Mouse (Mus musculus) embryonic facial prominence, embryonic 11.5 days (tissue): Measurements from ENCODE around the gene Fbxo17. TPM values are rescaled to one million over a fixed set of nuclear protein-coding genes. Genes with fewer than 3 reads are reported as not detected.
A peak's percentile ranks its signal among the peaks of the same experiment; 100 is the strongest.

ENCODE experiments used
- ATAC-seq: fragments of 200-750 bp; cut with Nextera tagmentation; replicated peaks from 2 replicates; pipeline ENCODE4 v1.8.0; 2017; ENCODE audit warnings: low read depth; ENCODE audit not compliant: insufficient number of reproducible peaks, low FRiP score, low TSS enrichment
- DNase-seq: peaks from one replicate; pipeline ENCODE4 v3.0.0-alpha.2; 2015; ENCODE audit warnings: low spot score
- H3K27ac ChIP-seq: fragments of 300-500 bp; sonication (generic); replicated peaks from 2 replicates; pipeline ENCODE4 v1.5.1; 2014; ENCODE audit warnings: mild to moderate bottlenecking, low read depth, low read length, control low read depth
- H3K27me3 ChIP-seq: fragments of 300-500 bp; sonication (generic); 2 replicates; pipeline ENCODE4 v1.6.1; 2014; ENCODE audit warnings: mild to moderate bottlenecking, low read length, moderate library complexity, mixed read lengths; ENCODE audit not compliant: control insufficient read depth, insufficient read depth
- H3K36me3 ChIP-seq: fragments of 300-500 bp; sonication (generic); replicated peaks from 2 replicates; pipeline ENCODE4 v1.6.1; 2014; ENCODE audit warnings: low read depth, mild to moderate bottlenecking, low read length, moderate library complexity, mixed read lengths; ENCODE audit not compliant: control insufficient read depth, insufficient read depth
- H3K4me1 ChIP-seq: fragments of 300-500 bp; sonication (generic); 2 replicates; pipeline ENCODE4 v1.6.1; 2014; ENCODE audit warnings: low read length, mixed read lengths; ENCODE audit not compliant: control insufficient read depth, insufficient read depth
- H3K4me2 ChIP-seq: fragments of 300-500 bp; sonication (generic); 2 replicates; pipeline ENCODE4 v1.6.1; 2014; ENCODE audit warnings: low read depth, mild to moderate bottlenecking, control low read depth, low read length, moderate library complexity
- H3K4me3 ChIP-seq: fragments of 300-500 bp; sonication (generic); 2 replicates; pipeline ENCODE4 v1.5.1; 2014; ENCODE audit warnings: low read depth, low read length, control low read depth
- H3K9ac ChIP-seq: fragments of 300-500 bp; sonication (generic); replicated peaks from 2 replicates; pipeline ENCODE4 v1.6.1; 2014; ENCODE audit warnings: mild to moderate bottlenecking, control low read depth, low read length
- H3K9me3 ChIP-seq: fragments of 300-500 bp; sonication (generic); replicated peaks from 2 replicates; pipeline ENCODE4 v1.6.1; 2016; ENCODE audit warnings: mild to moderate bottlenecking, low read length, inconsistent platforms, mixed read lengths; ENCODE audit not compliant: control insufficient read depth
- WGBS: fragments of 180-500 bp; shearing (Covaris S2); extraction: QIAGEN DNeasy Blood & Tissue Kit; methylation state at CpG from one replicate; pipeline ENCODE4 v1.1.7; 2014; 5-methylcytosine and 5-hydroxymethylcytosine counted together
- polyA plus RNA-seq: library from polyadenylated mRNA; unstranded; fragments of >200 nt; fragmentation: Nextera tagmentation; extraction: Ambion mirVana; gene quantifications from 2 replicates; pipeline ENCODE4 v1.2.1, GENCODE M21; 2014

The Fbxo17 gene
- polyA plus RNA-seq, 1 experiment from 2014 or later, result 13.0 TPM

GRCm38 (mm10) chr7:28733211-28733610 is 16.6 kb downstream of the Fbxo17 start:
- peak overlapping the region; percentile 44; the same call in 1 of the 2 replicates for H3K9ac ChIP-seq
- no peak overlapping the region for H3K27ac ChIP-seq
- ATAC-seq, result 0 out of 2 replicates have a peak, but pooled peaks have one; percentile 2

GRCm38 (mm10) chr7:28735701-28736100 is 19.1 kb downstream of the Fbxo17 start:
- no peaks in the 10 kb centered on the region; the same call in none of the 2 replicates for H3K36me3 ChIP-seq
- H3K4me1 ChIP-seq, result no peaks in the 10 kb centered on the region; the same call in 1 of the 2 replicates
- DNase-seq, result no peak
- 84% methylated on average over 6 of the region's 6 CpGs for WGBS
- no peaks in the 10 kb centered on the region for H3K27me3 ChIP-seq
- H3K9me3 ChIP-seq, result no peaks in the 10 kb centered on the region
- no peak overlapping the region for H3K4me3 ChIP-seq
- H3K4me2 ChIP-seq, result no peak overlapping the region
- no peak for ATAC-seq
- H3K27ac ChIP-seq, result no peak overlapping the region
- H3K9ac ChIP-seq, result no peak overlapping the region

More at GRCm38 (mm10) chr7:28733211-28733610, 16.6 kb downstream of the Fbxo17 start:
- H3K4me1 ChIP-seq, result no peaks in the 10 kb centered on the region; the same call in 1 of the 2 replicates
- H3K36me3 ChIP-seq, result no peaks in the 10 kb centered on the region; the same call in none of the 2 replicates
- DNase-seq, result no peak
- H3K9me3 ChIP-seq, result no peaks in the 10 kb centered on the region
- peak overlapping the region; percentile 36 for H3K4me3 ChIP-seq
- H3K27me3 ChIP-seq, result no peaks in the 10 kb centered on the region
- 8% methylated on average over 11 of the region's 11 CpGs for WGBS
- H3K4me2 ChIP-seq, result peak overlapping the region; percentile 88

GRCm38 (mm10) chr7:28739829-28740228 is 23.2 kb downstream of the Fbxo17 start:
- no peak overlapping the region for H3K4me2 ChIP-seq
- no peak overlapping the region for H3K27ac ChIP-seq
- no peaks in the 10 kb centered on the region for H3K27me3 ChIP-seq
- H3K9ac ChIP-seq, result no peak overlapping the region
- no peak overlapping the region for H3K4me3 ChIP-seq
- 95% methylated on average over 21 of the region's 21 CpGs for WGBS
- no peaks in the 10 kb centered on the region; the same call in none of the 2 replicates for H3K36me3 ChIP-seq
- ATAC-seq (no peak), DNase-seq (no peak)
- H3K4me1 ChIP-seq, result peaks cover 4% of the 10 kb centered on the region
- no peaks in the 10 kb centered on the region for H3K9me3 ChIP-seq

GRCm38 (mm10) chr7:28740949-28741348 is 24.3 kb downstream of the Fbxo17 start:
- Histone ChIP-seq H3K4me2 (peak overlapping the region; percentile 78), H3K9me3 (no peaks in the 10 kb centered on the region), H3K4me1 (peaks cover 4% of the 10 kb centered on the region), H3K9ac (peak overlapping the region; percentile 76), H3K27me3 (no peaks in the 10 kb centered on the region), H3K36me3 (no peaks in the 10 kb centered on the region; the same call in none of the 2 replicates), H3K4me3 (peak overlapping the region; percentile 73), H3K27ac (no peak overlapping the region)
- 41% methylated on average over 9 of the region's 9 CpGs for WGBS
- ATAC-seq (no peak), DNase-seq (no peak)

- peak overlapping the region; percentile 76 for H3K9ac ChIP-seq
- H3K36me3 ChIP-seq, result no peaks in the 10 kb centered on the region; the same call in none of the 2 replicates
- no peaks in the 10 kb centered on the region for H3K27me3 ChIP-seq
- peaks cover 4% of the 10 kb centered on the region for H3K4me1 ChIP-seq
- WGBS, result under 1% methylated on average over 13 of the region's 13 CpGs
- peak overlapping the region; percentile 73 for H3K4me3 ChIP-seq
- no peak for DNase-seq
- H3K4me2 ChIP-seq, result peak overlapping the region; percentile 78
- no peaks in the 10 kb centered on the region for H3K9me3 ChIP-seq
- no peak for ATAC-seq
- H3K27ac ChIP-seq, result peak overlapping the region; percentile 47; the same call in 1 of the 2 replicates
Observed at GRCm38 (mm10) chr7:28741368-28741708, 24.7 kb downstream of the Fbxo17 start.

- peaks cover 4% of the 10 kb centered on the region for H3K4me1 ChIP-seq
- WGBS, result 0% methylated on average over 39 of the region's 39 CpGs
- no peaks in the 10 kb centered on the region; the same call in 1 of the 2 replicates for H3K36me3 ChIP-seq
- DNase-seq (peak; percentile 99), ATAC-seq (peak; percentile 97)
- H3K4me3 ChIP-seq, result peak within 1 kb of the TSS; percentile 73
- H3K27ac ChIP-seq, result peak within 1 kb of the TSS; percentile 47; the same call in 1 of the 2 replicates
- peak within 1 kb of the TSS; percentile 78 for H3K4me2 ChIP-seq
- H3K9me3 ChIP-seq, result no peaks in the 10 kb centered on the region
- no peaks in the 10 kb centered on the region for H3K27me3 ChIP-seq
- peak within 1 kb of the TSS; percentile 81 for H3K9ac ChIP-seq
Observed at GRCm38 (mm10) chr7:28741709-28742438, 25.3 kb downstream of the Fbxo17 start, which contains the start of the genes Mrps12 and Sars2. Mrps12 (minus strand) TSS chr7:28741820. Sars2 (plus strand) TSS chr7:28741992.

GRCm38 (mm10) chr7:28749935-28750334 is 33.3 kb downstream of the Fbxo17 start:
- H3K36me3 ChIP-seq, result peaks cover 2% of the 10 kb centered on the region
- H3K4me1 ChIP-seq, result 0 out of 2 replicates have a peak, but pooled peaks cover 2% of the 10 kb centered on the region
- H3K9ac ChIP-seq, result no peak overlapping the region
- ATAC-seq, result 0 out of 2 replicates have a peak, but pooled peaks have one; percentile 10
- no peak overlapping the region for H3K4me2 ChIP-seq
- H3K4me3 ChIP-seq, result no peak overlapping the region
- 91% methylated on average over 7 of the region's 7 CpGs for WGBS
- H3K9me3 ChIP-seq, result no peaks in the 10 kb centered on the region
- no peak overlapping the region for H3K27ac ChIP-seq
- no peaks in the 10 kb centered on the region for H3K27me3 ChIP-seq
- no peak for DNase-seq

GRCm38 (mm10) chr7:28756079-28756478 is 39.5 kb downstream of the Fbxo17 start, which contains the start of gene Ccer2:
Ccer2 (plus strand) TSS chr7:28756174.
- WGBS, result 4% methylated on average over 17 of the region's 17 CpGs
- no peak within 1 kb of the TSS for H3K4me3 ChIP-seq
- ATAC-seq, result no peak

More at GRCm38 (mm10) chr7:28756079-28756478, 39.5 kb downstream of the Fbxo17 start, which contains the start of gene Ccer2:
- Histone ChIP-seq H3K36me3 (peaks cover 3% of the 10 kb centered on the region), H3K27me3 (peaks cover 5% of the 10 kb centered on the region; the same call in 1 of the 2 replicates), H3K27ac (no peak within 1 kb of the TSS), H3K9me3 (no peaks in the 10 kb centered on the region), H3K9ac (0 out of 2 replicates have a peak within 1 kb of the TSS, but pooled peaks have one; percentile 22), H3K4me1 (no peaks in the 10 kb centered on the region), H3K4me2 (no peak within 1 kb of the TSS)
- peak; percentile 42 for DNase-seq
